Mouse (Mus musculus): ENCODE data around the gene Gstt1.

- no peak for TF ChIP-seq EP300 (IDR thresholded peaks at IDR 0.05; ENCODE audit: low read depth)
- TF ChIP-seq CTCF (IDR thresholded peaks at IDR 0.05; ENCODE audit: low read depth) = no peak
Observed at GRCm38 (mm10) chr10:75776562-75776961, 21.8 kb downstream of the Gstt1 start.

Measured in liver, embryonic 14.5 days (tissue).